Mouse (Mus musculus) embryo, embryonic 9.5 days (tissue): ENCODE results near the gene Smyd1.
"Not testable (repeated sequence)": the region's sequence is repeated elsewhere in the genome, so short reads cannot be mapped to it uniquely, and the experiment has no call there.

Source experiments
- DNase-seq: peaks from one replicate; pipeline ENCODE4 v3.0.0-alpha.2; 2017; ENCODE audit errors: extremely low spot score

Smyd1 gene

DNA sequence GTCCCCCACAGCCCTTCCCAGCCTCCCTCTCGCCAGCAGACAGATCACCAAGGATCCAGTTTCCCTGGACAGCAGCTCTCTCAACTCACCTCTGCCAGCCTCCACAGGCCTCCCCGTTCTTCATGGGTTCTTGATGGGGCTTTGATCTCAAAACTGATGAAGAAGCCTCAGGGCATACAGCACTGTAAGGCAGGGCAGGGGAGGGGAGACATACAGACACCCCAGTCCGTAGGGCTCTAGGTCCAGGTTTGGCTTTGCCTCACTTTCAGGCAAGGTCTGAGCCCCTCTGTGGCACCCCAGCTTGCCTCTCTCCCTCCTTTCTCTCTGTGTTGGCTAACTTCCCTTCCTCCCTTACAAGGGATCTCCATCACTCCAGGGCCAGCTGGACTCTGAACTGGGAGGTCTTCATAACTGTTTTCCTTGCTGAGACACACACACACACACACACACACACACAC is at the start of gene Smyd1:
Gene Smyd1, minus strand, starts transcription at position 408 of the 458 bp plus-strand sequence.
- no peak for DNase-seq

- DNase-seq: no peak
Observed at GRCm38 (mm10) chr6:71371085-71371605, 49.1 kb upstream of the Smyd1 start.

- no peak for DNase-seq
Observed at GRCm38 (mm10) chr6:71369416-71369815, 47.4 kb upstream of the Smyd1 start.

DNA sequence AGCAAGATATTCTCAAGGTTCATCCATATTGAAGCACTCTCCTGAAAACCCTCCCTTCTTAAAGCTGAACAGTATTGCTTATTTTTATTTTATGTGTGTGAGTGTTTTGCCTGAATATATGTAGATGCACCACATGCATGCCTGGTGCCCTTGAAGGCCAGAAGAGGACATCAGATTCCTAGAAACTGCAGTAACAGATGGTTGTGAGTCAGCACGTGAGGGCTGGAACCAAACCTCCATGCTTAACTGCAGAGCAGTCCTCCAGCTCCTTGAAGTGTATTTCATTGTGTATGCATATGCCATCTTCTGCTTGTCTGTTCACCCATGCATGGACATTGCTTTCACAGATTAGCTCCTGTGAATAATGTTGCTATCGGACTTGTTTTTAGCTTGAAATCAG is 42.0 kb upstream of the Smyd1 start:
- DNase-seq: no peak

DNA sequence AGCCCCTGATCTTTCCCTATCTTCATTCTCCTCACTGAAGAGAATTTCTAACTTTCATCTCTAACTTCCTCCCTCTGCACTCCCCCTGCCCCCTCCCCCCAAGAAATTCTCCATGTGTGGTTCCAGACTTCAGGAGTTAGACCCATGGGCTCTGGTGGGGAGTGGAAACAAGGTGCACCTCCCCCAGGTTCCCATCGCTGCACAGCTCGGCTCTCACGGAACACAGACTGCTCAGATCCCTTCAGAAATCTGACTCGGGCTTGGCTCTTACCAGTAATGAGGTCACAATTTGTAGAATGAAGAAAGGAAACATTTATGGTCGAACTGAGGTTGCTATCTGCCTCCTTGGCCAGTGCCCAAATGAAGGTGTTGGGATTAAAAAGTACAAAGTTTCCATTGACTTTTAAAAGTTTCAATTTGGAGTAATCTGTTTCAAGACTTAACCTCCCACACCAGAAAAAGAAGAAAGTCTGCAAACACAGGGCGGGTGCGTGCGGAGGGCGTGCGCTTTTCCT is 39.2 kb upstream of the Smyd1 start:
- no peak for DNase-seq

- no peak for DNase-seq
Observed at GRCm38 (mm10) chr6:71360751-71361150, 38.7 kb upstream of the Smyd1 start.

DNA sequence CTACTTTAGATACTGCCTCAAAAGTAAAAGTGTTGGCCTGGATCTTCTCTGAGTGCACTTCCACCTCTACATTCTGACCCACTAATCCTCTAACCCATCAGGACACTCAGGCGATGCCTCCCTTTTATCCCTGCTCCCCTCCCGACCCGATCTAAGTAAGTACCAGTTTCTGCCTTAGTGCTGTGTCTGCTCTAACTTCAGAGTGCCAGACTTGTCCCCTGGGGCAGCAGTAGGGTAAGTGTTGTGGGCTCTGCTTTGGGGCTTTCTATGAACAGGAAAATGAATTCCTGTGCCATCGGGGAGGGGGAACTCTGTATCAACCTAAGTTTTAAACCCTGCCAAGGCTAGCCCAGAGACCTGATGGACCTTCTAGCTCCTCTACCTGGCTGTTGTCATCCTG is 38.2 kb upstream of the Smyd1 start:
- no peak for DNase-seq

GRCm38 (mm10) chr6:71357493-71357892 is 35.5 kb upstream of the Smyd1 start:
- no peak for DNase-seq

GRCm38 (mm10) chr6:71353722-71354121 is 31.7 kb upstream of the Smyd1 start:
- no peak for DNase-seq

DNA sequence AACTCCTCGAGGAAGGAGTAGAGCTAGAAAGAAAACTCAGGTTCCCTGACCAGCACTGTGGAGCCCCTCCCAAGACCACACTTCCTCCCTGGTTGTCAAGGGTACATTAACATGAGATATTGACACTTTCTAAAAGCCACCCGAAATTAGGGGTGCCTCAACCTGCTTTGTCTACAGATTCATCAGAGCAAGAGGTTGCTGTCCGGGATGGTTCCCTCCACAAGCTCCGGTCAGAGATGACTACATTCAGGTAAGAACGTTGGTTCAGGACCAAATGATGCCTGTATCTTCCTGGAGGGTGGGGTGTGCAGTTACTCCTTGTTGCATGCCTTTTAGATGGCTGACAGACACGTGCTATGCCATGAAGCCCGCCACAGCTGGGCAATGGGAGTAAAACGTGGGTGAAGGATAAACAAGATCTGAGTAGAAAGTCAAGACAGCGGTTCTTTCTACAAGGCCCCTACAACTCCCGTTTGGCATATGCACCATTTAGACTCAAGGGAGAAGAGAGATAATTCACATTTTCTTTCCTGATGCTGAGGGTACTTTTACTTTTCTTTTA is 30.9 kb upstream of the Smyd1 start:
- DNase-seq: no peak

- no peak for DNase-seq
Observed at GRCm38 (mm10) chr6:71352201-71352600, 30.2 kb upstream of the Smyd1 start.

- no peak for DNase-seq
Observed at GRCm38 (mm10) chr6:71351201-71351600, 29.2 kb upstream of the Smyd1 start.

- DNase-seq: no peak
Observed at GRCm38 (mm10) chr6:71348006-71348405, 26.0 kb upstream of the Smyd1 start.

DNA sequence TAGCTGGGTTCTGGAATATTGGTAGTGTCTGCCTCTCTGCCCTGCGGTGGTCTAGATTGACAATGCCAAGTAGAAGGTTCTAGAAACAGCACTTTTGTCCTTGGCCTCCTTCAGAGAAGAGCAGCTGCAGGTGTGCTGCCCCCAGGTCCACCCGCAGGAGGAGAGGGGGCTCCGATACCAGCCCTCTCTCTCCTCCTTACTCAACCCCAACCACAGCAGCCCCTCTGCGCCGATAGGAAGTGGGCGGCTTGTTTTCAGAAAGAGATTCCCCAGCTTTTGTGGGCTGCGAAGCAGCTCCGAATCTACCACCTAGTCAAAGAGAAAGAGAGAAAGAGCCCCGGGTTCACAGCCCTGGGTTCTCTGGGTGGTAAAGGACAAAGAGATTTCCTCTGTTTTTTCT is 19.1 kb upstream of the Smyd1 start:
- no peak for DNase-seq

GRCm38 (mm10) chr6:71339351-71339750 is 17.3 kb upstream of the Smyd1 start:
- DNase-seq: no peak

- no peak for DNase-seq
Observed at GRCm38 (mm10) chr6:71338941-71339340, 16.9 kb upstream of the Smyd1 start.

DNA sequence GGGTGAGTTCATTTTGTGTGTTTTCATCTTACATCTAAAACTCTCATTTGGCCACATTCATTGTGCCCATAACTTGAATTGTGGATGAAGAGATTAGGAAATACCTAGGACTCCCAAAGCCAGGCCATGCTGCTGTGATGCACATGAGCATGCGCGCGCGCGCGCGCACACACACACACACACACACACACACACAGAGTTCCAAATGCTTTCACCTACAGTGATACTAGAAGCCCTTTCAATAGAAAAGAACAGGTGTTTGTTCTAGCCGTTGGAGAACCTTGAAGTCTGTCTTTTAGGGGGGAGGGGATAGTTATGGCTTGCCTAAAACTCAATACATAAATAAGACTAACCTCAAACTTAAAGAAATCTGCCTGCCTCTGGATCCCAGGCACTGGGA is 15.6 kb upstream of the Smyd1 start:
- no peak for DNase-seq

GRCm38 (mm10) chr6:71333578-71334273 is 11.7 kb upstream of the Smyd1 start:
- no peak for DNase-seq

DNA sequence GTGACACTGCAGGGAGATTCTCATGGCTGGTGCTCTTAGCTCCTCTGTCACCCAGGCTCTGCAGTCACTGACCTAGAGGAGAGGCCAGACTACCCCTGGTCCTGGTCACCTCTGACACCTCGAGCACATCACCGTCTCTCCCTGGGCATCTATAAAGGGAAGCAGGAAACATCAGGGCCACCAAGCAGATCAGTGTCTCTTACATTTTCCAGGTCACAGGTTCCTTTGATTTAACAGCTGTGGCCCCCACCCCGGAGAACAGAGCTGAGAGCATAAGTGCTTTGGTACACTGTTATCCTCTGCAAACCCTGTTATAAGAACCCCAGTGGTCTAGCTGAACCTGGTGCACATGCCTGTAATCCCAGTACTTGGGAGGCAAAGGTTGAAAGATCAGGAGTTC is 11.0 kb upstream of the Smyd1 start:
- DNase-seq: no peak

DNA sequence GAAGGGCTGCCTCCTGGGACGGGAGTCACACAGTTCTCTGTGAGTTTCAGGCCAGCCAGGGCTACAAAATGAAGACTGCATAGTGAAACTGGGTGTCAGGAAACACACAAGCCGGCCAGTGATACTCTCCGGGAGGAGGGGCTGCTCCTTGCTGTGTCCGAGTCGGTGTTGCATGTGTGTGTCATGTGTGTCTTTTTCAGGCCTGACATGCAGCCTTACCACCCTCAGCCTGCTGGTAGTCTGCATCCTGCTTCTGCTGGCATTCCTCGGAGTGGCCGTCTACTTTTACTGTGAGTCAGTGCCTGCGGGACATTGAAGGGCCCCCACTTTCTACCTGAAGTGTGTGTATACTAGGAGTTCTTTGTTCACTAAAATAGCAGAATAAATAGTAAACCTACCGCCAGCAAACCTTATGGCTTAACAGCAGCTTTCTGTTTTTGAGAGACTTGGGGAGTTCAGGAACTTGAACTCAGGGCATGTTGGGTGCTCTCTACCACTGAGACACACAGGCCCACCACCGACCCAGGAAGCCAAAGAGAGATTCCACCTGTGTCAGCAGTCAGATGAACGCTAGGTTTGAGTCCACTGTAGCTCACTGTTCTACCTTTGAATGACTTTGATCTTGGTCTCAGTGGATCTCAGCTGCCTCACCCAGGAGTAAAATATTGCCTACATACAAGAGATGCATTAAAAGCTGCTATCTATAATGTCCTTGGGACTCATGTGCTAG is 10.4 kb upstream of the Smyd1 start:
- no peak for DNase-seq

DNA sequence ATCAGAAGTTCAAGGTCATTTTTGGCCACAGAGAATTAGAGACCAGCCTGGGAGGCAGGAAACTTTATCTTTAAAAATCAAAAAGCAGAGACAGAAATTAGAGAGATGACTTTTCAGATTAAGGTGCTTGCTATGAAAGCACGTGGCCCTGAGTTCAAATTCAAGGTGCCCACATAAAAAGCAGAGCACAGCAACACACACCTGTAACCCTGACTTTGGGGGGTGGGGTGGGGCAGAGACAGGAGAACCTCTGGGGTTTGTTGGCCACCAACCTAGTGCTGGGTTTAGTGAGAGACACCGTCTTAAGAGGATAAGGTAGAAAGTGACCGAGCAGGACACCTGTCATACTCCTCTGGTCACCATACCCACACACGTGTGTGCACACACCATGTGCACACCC is 9.5 kb upstream of the Smyd1 start:
- not testable (repeated sequence) for DNase-seq

GRCm38 (mm10) chr6:71330486-71330885 is 8.5 kb upstream of the Smyd1 start:
- no peak for DNase-seq

DNA sequence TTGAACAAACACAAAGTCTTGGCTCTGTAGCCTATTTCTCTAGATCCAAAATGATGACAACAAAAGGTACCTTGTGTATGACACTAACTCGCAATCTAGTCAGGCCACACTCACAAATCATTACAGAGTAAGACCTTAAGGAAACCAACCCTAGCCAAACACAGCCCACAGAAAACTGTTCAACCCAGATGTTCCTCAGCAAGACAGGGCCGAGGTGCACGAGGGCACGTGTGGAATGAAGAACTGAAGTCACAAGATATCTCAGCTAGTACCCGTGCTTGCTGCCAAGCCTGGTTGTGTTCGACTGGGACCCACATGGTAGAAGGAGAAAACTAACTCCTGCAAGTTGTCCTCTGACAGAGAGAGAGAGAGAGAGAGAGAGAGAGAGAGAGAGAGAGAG is 7.8 kb upstream of the Smyd1 start:
- no peak for DNase-seq
